Mouse (Mus musculus) kidney, postnatal 4 days (tissue): ENCODE measurements at regions not wholly inside any gene's neighbourhood (a gene's known extent, or its start where the extent isn't known, plus 50 kb on each side); places are given as distances from the start of the nearest gene placed in this dataset.
A peak's percentile ranks its signal among the peaks of the same experiment; 100 is the strongest.

Experiments
- DNase-seq, 2 experiments: peaks; one replicate each; pipeline ENCODE4 v3.0.0; 2021; ENCODE audit warnings: mixed read lengths in 2 of 2

DNA sequence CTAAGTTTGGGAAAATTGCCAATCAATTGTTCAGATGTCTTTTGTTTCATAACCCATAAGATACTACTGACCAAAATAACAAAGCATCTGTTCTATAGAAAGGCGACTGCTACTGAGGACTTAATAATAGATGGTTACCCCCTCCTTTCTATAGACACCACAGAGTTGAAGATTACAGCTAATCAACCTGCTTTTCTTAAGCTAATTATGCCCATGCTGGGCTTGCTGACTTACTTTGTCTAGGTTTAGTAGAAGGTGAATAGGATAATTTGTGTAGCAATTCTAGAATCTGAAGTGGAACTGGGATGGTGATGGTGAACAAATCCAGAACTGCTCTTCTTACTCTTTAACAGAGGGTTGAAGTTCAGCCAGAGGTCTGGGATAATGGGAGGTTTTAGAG lies 53.8 kb upstream of the Tbx18 start:
- DNase-seq: no peak

DNA sequence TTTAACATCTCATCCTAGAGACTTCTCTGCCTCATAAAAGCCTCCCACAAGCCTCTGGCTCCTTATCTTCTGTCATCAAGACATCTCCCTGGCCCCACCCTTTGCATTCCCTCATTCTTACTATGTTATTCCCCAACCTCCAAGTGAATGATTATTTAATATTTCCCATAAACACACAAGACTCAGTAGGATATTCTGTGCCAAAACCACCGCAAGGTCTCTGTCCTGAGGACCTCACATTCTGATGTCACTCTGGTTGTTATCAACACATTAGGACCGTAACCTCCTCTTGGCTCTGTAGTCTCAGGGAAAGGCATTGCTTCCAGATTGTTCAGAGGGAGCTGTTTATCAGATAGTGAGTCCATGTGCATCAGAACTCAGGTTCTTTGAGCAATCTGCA lies 80.7 kb upstream of the Tbx18 start:
- no peak for DNase-seq

DNA sequence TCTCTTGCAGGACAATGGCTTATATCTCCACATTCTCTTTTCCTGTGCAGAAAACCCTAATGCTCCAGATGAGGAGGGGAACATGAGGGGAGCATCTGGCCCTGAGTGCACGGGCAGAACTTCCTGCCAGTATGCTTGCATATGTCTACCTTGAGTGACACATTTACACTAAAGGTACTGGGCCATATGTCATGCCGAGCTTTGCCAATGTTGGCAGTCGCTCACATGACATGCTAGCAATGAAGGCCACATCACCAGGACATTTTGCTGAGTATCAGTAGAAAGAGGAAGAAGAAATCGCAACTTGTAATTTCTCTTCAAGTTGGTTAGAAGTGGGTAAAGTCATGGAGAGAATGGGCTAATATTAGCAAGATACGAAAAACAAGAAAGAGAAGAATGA lies 91.2 kb upstream of the Tbx18 start:
- DNase-seq: no peak

DNA sequence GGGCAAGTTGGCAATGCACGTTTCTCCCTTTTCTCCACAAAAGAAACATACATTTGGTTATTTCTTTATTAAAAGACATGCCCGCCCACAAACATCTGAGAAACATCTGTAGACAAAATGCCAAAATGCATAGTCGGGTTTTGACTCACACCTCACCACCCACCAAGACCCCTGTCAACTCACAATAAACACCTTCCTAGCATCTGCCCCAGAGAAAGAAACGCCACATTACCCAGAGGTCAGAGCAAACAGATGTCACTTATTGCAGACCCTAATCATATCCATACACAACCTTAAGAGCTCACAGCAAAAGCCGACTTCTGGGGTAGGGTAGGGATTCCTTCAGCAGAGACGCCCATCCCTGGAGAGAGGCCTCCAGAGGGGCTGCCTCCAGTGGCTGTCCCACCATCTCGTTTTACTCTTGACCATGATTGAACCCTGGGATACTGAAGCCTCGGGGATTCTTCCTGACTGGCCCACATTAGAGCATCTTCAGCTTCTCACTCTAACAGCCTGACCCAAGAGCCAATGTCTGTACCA lies 93.7 kb upstream of the Tbx18 start:
- no peak for DNase-seq

DNA sequence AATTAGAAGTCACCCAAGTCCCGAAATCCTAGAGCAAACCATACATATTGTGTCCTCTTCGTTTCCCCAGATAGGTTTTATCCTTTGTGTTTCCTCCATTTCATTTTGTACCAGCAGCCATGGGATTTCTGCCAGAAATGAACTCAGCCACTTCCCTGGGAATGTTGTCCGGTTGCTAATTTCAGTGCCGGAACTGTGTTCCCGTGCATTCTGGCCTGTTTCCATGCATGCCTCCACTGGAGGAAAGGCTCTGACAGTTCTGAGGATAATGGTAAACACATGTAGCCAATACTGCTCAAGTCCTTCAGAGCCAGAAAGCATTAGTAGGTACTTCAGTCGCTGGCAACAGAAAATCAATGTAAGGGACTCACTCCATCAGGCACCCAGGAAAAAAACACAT lies 112.8 kb upstream of the Tbx18 start:
- peak; percentile 21 to 38 for DNase-seq

DNA sequence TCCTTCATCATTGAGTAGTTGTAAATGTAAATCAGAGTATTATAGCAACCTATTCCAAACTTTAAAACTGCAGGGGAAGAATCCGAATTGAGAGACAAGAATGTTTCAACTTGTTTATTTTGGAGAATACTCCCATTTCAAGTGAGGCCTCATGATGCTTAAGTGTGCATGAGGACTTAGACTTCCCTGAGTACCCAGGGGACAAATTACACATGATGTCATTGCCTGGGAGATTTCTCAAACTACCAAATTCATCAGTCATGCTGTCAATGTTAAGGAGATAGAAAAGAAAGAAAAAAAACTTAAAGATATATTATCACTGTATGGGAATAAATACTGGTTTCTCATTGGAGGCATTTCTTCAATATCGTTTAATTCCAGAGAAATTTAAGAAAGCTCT lies 113.4 kb upstream of the Tbx18 start:
- no peak for DNase-seq

DNA sequence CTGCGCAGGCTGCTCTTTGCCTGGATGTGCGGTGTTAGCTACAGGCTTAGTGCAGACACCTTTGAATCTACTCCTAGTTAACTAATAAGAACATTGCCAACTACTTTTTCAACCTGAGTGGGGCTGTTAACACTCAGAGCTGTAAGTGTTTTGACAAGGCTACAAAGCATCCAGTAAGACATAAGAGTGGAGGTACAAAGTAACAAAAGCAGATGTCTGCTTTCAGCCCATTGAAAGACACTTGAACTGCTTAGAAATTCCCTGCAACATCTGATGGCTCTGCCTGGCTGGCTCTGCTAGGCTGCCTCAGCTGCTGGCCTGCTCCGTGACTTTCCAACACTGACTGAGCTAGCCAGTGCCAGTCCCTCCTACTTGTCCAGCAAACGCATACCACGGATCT lies 117.8 kb upstream of the Tbx18 start:
- DNase-seq: no peak

DNA sequence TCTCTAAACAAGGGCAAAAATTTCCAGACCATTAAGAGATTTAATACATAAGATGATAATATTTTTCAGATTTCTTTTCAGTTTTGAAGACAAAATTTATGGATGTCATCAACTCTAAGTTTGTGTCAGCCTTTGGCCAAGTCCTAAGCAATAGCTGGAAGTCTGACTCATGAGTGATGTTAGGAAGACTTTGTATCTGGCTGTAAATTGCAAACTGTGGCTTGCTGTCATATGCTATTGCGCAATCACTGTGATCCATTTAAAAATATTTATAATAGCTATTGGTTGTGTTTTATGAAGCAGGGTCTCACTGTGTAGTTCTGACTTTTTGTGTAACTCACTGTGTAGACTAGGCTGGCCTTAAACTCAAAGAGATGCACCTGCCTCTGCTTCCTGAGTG lies 119.1 kb upstream of the Tbx18 start:
- DNase-seq: no peak

DNA sequence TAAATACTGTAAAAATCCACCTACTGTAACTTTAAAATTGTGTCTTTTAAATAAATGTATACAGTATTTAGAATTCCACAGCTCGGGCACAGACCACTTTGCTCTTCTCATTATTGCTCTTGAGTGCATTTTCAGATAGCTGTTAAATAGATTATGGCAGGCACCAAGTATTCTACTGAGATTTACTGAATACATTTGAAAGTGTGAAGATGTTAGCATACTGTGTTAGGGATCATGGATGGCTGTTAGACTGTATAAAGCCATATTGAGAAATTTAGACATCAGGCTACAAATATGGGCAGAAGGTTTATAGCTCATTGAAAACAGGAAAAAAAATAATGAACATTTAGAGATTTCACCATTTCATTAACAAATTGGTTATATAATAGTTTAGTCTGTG lies 130.5 kb upstream of the Tbx18 start:
- no peak for DNase-seq

DNA sequence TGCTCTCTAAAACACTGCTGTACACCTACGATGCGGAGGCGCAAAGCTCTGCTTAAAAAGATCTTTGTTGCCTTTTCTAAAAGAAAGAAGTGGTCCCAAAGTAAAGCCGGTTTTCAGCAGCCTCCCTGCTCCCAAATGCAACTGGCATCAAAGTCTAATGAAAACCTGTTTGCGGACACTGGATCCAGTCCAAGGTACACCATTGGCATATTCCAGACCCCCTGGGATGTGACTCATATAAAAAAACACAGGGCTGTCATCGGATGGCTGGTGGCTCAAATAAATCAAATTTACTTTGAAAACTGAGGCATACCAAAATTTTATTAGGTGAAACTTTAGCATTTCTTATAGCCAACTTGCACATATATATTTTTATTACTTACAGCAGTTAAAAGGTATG lies 134.2 kb upstream of the Tbx18 start:
- no peak for DNase-seq

DNA sequence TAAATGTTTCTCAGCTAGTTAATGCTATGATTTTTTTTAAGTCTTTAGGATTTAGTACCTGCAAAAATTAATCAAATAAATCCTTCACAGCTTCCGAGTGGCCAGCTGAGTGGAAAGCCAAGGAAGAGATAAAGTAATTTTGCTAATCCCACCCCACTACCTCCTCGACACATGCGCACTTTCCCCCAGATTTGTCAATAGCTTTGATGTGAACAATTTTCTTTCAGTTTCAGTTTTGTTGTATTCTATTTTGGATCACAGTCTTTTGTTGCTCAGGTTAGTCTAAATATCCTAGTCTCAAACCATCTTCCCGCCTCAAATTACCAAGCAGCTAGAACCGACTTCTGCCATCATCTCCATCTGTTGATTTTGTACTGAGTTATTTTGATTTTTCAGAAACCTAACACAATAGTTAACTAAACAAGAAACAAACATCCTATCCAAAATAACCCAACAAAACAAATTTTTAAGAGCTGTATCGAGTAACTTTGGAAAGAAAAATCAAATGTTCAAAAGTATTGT lies 141.4 kb upstream of the Tbx18 start:
- no peak for DNase-seq

DNA sequence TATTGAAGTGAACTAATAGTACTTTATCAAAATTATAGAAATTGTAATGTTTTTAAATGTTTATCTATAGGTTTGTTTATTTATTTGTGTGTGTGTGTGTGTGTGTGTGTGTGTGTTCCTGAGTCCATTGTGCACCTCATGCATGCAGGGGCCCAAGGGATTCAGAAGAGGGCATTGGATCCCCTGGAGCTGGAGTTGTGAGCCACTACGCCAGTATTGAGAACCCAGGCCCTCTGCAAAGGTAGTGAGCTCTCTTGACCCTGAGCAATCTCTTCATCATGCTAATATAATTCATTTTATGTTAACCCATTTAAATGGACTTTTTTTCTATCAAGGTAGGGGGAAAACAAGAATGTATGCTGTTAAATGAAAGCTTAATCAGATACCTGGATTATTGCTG lies 151.5 kb upstream of the Tbx18 start:
- DNase-seq: no peak

DNA sequence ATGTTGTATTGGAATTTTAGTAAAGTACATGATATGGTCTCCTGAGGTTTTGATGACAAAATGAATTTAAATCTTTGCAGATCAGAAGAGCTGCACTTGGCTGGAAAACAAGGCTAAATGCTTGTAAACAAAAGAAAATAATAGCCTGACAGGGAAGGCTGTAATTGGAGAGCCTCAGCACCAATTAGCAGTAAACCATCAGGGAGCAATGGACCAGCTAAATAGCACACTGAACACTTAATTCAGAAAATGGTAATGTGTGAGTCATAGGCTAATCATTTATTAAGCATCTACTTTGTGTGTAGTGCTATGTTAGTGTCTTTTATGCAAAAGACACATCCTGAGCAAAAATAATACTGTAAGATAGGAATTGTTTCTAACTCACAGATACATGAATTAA lies 152.0 kb upstream of the Tbx18 start:
- no peak for DNase-seq

DNA sequence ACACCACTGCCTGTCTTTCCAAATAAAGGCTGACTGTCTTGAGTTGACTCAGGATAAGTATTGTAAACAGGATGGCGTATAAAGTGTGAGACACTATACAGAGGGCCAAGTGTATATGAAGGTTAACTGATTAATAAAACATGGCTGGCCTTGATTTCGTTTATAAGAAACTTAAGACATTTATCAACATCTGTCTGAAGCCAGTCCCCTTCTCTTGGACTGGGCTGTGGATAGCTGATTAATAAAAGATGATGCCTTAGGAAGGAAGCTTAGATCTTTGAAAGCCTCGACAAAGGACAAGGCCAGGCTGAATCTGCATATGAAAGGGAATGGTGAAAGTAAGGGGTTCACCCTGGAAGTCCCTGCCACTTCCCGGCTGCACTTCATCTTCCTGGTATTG lies 163.0 kb upstream of the Tbx18 start:
- DNase-seq: no peak

DNA sequence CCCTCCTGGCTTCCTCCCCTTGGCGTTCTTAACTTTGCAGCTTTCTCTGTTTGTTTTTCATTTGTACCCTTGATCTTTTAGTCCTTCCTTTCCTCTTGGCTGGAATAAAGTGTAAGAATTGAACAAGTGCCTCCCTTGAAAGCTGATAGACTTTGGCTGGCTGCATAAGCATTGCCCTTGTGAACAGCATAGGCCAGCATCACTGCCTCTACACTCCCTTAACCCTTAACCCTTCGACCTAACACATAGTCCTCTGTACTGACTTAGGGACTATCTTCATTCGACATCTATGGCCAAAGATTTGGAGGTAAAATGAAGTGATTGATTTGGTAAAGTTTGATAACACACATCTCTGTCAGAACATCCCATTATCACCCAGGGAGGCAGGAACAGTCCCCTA lies 163.5 kb upstream of the Tbx18 start:
- no peak for DNase-seq

DNA sequence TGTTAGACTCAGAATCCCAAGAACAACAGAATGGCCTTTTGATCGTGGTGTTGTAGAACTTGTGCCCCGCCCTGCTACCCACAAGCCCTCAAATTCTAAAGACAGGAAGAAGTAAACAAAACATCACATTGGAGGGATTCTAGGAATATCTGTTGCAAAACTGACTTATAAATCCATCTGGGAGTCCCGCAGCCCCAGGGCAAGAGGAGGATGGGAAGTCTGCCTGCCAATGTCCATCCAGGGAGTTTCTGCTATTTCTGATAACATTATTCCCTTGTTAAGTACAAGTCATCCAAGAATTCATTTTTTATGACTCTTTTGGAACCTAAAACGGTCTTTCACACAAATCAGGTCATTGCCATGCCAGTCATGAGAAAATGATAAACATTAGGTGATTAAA lies 164.5 kb upstream of the Tbx18 start:
- DNase-seq: no peak

DNA sequence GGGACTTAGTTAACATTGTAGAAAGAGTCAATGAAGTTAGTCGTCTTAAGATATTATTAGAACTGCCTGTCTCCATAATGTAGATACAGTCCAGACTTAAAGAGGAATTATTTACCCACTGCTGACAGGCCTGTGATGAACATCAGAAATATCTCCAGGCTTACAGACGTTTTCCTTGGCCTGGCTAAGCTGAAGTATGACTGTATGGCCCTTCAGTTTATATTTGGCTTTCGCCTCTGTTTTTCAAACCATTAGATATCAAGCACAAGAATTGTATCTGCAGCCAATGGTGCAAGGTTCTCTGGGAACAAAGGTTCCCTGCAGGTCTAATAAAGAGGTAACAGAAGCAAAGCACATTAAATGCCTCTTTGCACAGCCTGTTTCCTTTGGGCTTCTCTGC lies 166.3 kb upstream of the Tbx18 start:
- no peak for DNase-seq

DNA sequence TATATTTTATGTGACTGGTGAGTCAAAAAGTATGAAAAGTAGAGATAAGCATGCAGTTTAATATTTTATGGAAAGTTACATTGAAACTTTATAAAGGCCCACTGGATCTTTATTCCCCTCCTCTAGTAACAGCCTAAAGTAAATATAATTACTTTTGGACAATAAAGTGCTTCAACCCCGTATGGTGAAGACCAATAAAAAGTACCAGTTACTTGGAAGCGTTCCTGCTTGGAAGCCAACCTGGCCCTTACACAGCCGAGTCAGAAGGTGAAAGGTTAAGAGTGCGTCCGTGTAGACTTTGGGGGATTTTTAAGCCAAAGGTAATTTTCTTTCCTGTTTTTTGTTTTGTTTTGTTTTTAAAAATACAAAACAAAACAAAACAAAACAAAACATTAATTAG lies 168.3 kb upstream of the Tbx18 start:
- DNase-seq: no peak

DNA sequence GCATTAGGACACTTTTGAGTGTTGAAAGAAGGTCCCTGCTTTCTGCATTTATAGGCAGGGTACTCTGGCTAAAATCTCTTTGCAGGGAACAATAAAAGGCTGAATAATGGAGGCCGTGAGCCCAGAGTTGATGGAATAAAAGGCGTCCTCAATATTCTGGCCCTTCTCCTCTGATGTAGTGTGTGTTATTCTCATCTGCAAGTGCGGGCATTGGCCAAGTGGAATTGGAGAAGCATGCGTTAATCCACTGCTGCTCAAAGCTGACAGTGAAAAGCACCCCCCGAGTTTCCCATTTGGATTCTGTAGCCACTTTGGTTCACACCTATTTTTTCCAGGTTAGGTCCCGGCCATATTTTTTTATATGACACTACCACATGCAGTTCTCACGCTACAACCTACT lies 168.7 kb upstream of the Tbx18 start:
- DNase-seq: no peak

DNA sequence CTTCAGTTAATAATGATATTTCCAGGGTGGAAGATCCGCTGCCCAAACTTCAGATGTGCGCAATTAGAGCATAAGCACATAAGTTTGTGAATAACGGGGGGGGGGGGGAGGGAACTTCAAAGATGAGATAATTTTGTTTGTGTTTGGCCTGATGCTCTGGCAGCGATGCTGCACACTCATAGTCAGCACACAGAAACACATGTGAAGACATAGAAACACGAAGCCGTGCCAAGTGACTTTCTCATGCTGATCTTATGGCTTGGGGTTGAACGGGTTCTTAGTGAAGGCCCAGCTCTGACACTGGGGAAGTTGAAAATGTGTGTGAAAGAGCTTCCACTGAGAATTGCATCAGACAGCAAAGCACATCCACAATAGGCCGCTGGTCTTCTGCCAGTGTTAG lies 190.2 kb upstream of the Tbx18 start:
- DNase-seq: no peak

DNA sequence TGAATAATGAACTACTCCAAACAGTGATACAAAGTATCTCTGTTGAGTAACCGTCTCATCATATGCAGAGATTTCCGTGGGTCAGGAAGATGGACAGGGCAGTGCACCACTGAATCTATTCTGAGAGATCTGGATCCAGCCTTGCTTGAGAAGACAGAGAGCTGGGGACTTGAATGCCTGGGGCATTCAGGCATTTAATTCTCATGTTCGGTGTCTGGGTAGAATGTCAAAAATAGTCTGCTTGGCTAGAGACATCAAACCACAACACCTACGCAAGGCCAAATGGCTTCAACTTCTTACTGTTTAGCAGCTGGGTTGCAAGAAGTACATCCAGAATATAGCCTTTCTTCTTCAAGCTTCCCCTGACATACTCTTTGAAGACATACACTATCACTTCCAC lies 194.1 kb upstream of the Tbx18 start:
- DNase-seq: no peak

DNA sequence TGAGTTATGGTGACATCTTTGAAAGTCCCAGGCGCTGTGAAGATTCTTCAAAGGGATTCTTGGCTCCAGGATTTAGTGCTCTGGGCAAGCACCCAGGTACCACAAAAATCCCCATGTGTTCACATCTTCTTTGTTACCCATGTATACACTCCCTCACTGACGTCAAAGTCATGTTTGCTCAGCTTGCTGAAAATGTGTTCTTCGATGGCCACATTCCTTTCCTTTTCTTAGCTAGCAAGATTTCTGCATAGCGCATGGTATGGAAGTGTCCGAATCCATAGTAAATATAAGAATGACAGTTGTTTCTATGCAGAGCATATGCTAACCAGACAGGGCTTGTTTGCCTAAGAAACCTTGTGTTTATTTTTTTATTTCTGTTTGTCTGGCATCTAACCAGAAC lies 202.2 kb upstream of the Tbx18 start:
- DNase-seq: no peak

DNA sequence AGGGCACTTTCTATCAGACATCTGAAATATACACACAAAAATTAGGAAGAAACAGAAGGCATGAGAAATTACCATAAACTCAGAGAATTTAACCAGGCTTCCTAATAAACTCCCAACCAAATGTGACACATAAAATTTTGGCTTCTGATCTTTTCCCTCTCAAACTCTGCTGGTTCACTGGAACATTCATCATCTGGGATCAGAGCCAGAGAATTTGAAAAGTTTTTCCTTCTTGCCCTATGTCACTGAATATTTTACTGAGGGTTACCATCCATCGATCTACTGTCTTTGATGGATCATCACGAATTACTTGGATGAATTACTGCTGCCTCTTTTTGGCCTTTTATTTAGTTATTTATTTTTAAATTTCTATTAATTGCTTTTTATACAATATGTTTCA lies 221.4 kb upstream of the Tbx18 start:
- no peak for DNase-seq

DNA sequence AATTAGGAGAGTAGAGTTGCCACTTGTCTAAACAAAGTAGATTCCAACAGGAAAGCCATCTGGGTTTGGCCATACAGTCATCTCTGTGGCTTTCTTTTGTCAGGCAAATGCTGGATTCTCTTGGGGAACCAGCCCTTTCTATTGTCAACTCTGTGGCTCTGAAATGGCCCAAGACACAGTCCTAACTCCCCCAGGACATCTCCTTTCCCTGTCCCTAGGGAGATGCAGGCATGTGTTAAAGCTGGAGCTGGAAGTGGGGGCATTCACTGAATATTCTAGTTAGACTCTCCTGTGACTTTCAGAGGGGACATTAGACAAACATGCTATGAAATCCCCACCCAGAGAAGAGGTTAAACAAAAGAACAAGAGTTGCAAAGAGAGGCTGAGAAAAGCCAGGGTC lies 223.9 kb upstream of the Tbx18 start:
- DNase-seq: no peak

DNA sequence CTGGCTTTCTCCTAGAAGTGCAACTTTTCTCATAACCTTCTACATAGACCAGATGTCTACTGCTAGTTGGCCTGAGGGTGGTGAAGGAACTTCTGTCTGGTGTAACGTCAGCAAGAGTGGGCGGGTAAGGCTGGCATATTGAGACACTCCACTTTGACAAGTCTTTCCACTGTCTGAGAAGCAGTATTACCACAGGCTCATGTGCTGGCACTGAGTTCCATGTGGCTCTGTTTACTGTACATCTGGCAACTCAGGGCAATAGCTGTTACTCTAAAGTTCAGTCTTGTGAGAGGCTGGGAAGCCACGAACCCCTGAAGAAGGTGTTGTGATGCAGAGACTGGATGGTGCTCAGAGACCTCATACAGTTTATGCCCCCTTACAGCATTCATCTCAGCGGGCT lies 230.7 kb upstream of the Tbx18 start:
- no peak for DNase-seq

DNA sequence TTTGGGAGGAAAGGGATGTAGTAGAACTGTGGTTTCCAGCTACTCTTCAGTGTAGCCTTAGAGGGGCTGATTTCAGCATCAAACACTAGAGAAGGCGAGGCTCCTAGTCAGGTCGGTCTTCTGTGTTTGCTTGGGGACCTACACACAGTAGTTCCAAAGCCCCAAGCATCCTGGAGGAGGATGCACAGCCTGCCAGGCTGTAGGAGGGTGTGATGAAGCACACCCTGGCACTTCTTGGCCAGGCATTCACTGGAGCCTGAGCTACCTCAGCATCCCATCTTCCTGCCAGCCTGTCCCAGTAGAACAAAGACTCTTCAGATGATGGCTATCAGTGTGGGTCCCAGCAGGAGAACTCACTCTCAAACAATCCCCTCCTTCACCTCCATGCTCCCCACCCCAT lies 233.4 kb upstream of the Tbx18 start:
- no peak for DNase-seq
